Mouse (Mus musculus) v-Abl transformed pro-B cells (cell line): ENCODE measurements around the gene Hsd3b2.
"Not testable (repeated sequence)": the region's sequence is repeated elsewhere in the genome, so short reads cannot be mapped to it uniquely, and the experiment has no call there.

Source experiments
- in situ Hi-C, 2 experiments: fragments of 400-800 bp; cut with MboI; formaldehyde crosslinking; loops; one replicate each; pipeline ENCODE4 v1.15.1; 2025; ENCODE audit not compliant: unreplicated experiment in 2 of 2

Hsd3b2 gene

DNA sequence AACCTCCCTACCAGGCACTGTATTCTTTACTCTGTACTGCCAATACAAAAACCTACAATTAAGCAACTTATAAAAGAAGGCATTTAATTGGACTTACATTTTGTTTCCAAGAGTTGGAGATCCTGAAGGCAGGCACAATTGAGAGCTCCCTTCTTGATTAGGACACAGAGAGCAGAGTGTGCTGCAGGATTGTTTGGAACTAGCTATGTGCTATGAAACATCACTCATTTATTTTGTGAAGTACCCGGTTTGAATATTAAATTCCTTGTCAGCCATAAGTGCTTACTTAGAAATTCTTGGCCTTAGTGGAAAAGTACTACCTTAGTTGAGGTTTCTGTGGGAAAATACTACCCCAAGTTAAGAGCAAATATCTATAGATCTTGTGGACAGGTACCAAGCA lies at the start of gene Hsd3b2:
Gene Hsd3b2, minus strand, starts transcription at position 168 of the 400 bp plus-strand sequence.
- in situ Hi-C loops: no loop called here

DNA sequence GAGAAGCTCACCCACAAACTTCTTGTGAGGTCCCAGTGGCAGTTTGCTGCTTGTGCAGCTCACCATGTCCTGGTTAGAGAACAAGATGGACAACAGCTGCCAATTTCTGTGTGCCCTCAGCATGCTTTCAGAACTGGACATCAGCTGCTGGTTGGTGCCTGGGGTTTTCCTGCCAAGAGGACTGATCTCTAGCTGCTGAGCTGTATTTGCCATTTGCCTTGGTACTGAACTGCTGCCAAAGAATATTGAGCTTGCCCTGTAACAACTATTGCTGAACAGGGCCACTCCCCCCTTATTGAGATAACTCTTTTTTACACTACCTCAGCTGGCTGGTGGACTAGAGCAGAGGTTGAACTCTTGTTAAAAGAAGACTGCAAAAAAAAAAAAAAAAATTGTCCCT lies 39.8 kb upstream of the Hsd3b2 start:
- in situ Hi-C loops: no loop called here

DNA sequence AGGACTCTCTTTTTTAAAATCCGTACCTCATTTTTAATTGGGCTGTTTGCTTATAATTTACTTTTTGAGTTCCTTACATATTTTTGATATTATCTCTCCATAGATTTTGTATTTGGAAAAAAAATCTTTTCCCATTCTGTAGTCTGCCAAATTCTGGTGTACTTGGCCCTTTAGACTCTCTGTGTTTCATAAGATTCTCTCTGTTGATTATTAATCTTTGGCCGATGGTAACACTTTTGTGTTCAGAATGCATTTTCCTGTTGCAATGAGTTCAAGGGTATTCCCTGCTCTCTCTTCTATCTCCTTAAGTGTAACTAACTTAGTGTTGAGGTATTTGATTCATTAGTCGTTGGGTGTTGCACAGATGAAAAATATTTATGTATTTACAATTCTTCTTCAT lies 32.5 kb upstream of the Hsd3b2 start:
- in situ Hi-C loops: no loop called here

DNA sequence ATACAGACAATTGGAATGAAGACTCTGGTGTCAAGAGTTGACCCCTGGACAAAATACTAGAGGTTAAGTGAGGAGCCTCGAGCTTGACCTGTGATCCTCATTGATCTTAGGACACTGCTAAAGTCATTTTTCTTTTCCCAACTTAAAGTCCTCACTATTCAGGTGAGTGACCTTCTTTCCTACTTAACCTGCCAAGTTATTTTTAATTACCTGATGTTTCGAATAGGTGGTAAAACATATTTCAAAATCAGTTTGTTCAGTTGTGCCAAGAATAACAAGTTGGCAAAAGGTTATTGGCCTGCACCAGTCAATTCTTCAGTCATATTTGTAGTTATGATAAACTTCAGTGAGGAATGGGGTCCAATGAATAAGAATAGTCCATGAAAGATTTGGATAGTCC lies 27.8 kb upstream of the Hsd3b2 start:
- in situ Hi-C loops: no loop called here

DNA sequence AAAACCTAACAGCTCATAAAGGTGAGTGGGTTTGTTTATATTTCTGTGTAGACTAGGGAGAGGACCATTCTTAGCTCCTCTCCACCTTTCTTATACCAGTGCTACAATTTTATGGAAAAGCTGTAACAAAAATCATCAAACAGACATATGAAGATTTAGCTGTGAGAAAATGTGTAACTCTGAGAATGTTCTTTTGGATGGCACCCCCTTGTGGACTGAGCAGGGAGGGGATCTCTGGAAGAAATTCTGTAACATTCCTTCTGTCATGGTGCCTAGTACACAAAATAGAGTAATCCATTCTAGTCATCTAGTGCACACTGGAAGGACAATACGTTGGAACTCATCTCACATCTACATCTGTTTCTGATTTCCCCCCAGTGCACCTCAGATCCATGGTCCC lies 16.7 kb upstream of the Hsd3b2 start:
- in situ Hi-C loops: not testable (repeated sequence)

DNA sequence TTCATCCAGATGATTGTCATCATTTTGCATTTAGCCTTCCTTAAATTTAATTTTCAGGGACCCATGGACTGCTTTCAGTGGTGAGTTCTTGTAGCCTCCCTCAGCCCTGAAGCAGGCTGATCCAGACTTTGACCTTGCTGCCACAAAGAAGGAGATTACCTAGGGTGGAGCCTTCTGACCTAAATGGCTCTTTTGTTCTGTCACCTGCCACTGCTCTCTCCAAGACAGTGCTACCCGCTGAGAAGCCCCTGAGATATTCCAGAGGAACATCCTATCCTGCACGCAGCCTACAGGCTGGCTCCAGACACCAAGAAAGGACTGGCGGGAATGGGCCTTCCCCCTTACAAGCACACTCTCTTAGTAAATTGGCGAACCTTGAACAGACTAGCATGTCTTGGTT lies 10.0 kb upstream of the Hsd3b2 start:
- in situ Hi-C loops: no loop called here

DNA sequence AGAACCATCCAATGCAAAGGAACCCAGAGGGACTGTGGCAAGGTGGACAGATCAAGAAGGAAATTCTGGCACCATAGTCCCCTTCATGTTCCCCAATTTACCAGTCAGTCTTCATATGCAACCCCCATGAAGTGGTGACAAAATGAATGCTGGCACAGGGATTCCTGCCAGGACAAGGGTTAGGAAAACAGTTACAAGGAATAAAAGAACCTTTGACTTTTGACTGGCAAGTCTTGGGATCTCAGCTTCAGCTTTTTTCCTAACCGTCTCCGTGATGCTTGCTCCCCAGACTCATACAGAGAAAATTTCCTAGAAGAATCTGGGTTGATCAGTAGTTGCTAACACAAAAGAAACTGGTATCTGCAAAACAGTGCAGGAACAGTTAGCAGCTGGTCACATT lies 9.4 kb upstream of the Hsd3b2 start:
- in situ Hi-C loops: no loop called here

DNA sequence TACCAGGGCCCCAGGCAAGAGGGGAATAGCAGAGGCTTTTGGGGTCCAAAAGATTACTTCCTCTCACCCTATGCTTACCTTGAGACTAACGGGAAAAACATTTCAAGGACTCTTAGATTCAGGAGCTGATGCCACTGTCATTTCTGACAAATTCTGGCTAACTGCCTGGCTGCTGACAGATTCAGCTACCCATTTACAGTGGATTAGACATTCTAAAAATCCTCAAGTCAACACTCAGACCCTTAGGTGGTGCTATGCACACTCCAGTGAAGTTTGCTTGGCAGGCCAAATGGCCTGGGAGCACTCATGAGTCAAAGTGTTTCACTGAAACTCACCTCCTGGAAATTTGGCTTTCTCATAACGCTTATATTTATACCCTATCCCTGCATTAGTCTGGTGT lies 1.9 kb upstream of the Hsd3b2 start:
- in situ Hi-C loops: no loop called here

DNA sequence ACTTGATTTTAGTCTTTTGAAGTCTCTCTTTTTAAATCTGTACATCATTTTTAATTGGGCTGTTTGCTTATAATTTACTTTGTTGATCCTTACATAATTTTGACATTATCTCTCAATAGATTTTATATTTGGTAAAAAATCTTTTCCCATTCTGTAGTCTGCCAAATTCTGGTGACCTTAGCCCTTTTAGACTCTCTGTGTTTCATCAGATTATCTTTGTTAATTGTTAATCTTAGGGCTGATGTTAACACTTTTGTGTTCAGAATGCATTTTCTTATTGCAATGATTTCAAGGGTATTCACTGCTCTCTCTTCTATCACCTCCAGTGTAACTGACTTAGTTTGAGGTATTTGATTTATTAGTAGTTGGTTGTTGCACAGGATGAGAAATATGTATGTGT lies 3.6 kb downstream of the Hsd3b2 start:
- in situ Hi-C loops: no loop called here

DNA sequence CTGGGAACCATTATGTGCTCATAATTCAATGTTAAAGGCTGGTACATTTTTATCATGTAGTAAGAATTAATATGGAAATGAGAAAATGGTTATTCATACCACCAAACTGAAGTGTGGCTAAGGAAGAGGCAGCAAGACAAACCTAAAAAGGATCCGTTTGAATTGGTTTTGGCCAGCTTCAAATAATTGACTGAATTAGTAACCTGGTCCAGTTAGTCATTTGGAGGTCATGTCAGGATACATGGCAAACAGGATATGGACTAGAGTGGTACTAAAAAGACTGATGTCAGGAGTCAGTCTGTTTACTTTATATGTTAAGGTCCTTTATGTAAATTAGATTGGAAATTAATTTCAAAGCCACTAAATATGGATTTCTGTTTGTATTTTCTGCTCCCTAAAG lies 41.9 kb downstream of the Hsd3b2 start:
- in situ Hi-C loops: no loop called here

DNA sequence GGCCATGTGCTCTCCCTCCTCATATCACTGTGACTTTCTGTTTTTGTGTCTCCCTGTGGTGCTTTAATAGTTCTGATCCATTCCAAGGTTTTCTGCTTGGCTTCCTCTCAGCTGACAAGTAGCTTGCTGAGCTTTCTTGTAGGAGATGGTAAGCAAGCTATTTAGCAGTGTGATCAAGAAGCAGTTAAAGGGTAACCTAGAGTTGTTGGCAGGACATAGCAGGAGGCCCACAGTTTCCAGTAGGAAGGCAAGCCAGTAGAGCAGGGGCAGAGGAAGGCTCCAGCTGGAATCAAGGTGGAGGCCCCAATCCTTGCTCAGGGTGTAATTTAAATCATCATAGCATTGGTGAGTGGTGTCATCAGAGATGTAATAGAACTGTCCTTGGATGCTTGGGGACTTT lies 43.6 kb downstream of the Hsd3b2 start:
- in situ Hi-C loops: no loop called here
